Mouse (Mus musculus): Measurements from ENCODE around the gene Serpinb11.

Serpinb11 gene

DNA sequence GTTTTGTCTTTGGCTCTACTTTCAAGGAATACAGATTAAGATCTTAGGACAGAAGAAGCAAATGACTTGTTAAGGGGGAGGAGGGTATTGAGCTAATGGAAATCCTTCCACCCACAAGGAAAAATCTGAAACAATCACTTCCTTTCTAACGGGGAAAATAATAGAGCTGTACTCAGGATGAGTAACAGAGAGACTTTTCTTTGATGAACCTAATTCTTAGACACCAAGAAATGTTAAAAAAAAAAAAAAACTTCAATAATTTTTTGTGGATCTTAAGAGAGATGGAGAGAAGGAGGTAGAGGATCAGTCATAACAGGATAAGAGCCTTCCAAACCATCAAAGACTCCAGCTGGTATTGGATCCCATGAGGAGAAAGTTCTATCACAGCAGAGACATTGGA lies at the start of gene Serpinb11:
TSS of gene Serpinb11 (plus strand) at position 301 of the 400 bp plus-strand sequence.
- DNase-seq (ENCODE audit: low read depth, low spot score): no peak

GRCm38 (mm10) chr1:107345979-107346378 lies 15.0 kb upstream of the Serpinb11 start:
- no peak for DNase-seq (ENCODE audit: low read depth, low spot score)

DNA sequence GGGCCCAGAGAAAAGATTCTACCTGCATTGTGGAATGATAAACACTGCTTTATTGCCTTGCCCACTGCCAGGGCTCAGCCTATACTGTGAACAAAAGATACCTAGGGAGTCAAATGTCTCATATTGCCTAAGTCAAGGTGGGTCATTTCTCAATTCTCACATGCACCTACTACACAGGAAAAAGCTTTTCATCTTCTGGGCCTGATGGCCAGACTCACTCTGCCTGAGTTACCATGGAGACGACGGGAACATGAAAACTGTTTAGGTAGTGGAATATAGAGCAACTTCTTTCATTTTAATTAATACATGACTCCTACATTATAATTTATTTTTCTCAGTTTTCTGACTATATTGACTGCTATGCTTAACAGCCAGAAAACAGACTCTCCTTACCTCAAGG lies 14.2 kb upstream of the Serpinb11 start:
- DNase-seq (ENCODE audit: low read depth, low spot score): no peak

- DNase-seq (ENCODE audit: low read depth, low spot score): no peak
Measured at GRCm38 (mm10) chr1:107350392-107350791, 10.6 kb upstream of the Serpinb11 start.

GRCm38 (mm10) chr1:107351115-107351514 lies 9.9 kb upstream of the Serpinb11 start:
- DNase-seq (ENCODE audit: low read depth, low spot score): no peak

DNA sequence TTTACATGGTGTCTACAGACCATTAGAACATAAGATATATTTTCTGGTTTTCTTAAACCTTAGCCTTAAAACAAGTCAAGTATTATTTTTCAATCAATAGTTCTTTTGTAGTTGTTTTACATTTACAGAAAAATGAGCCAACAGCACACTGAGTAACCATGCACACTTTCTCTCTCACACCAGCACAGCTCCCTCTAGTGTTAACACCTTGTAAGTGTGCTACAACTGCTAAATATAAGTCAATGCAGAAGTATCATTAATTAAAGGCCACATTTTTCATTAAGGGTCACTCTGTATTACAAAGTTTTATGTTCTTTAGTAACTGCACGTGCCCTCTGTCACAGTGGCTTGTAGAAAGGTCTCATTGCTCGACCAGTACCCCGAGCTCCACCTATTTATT lies 8.0 kb upstream of the Serpinb11 start:
- no peak for DNase-seq (ENCODE audit: low read depth, low spot score)

- no peak for DNase-seq (ENCODE audit: low read depth, low spot score)
Measured at GRCm38 (mm10) chr1:107365973-107366372, 5.0 kb downstream of the Serpinb11 start.

DNA sequence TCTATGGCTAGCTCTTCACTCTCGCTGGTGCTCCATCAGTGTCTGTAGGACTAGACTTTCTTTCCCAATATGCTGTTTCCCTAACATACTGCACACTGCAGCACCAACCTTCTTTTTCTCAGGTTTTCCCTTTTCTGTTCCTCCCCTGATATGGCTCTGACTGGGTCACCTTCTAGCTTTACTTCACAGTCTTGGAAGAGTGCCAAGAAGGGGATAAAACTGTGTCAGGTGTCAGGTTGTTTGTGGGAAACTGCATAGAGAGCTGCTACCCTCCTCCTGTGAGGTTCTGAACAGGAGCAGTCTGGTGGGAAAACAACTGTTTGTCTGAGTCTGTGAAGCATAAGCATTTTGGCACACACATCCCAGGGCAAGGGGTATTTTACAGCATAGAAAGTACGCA lies 7.9 kb downstream of the Serpinb11 start:
- no peak for DNase-seq (ENCODE audit: low read depth, low spot score)

DNA sequence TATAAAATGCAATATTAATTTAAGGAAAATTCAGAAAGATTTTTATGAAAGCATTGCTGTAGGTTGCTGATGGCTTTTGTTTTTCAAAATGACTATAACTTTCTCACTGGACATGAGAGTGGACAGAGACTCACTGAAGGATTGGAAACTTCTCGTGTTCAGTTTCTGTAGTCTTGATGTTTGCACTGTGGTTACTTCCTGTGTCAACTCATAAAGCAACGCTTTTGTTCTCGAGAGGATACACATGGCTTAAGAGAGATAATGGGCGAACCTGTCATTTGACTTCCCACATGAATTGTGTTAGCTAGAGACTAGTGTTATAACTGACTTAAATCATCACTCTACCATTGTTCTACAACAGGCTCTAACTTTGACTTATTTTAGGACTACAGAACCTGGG lies 16.0 kb downstream of the Serpinb11 start:
- no peak for DNase-seq (ENCODE audit: low read depth, low spot score)

- DNase-seq (ENCODE audit: low read depth, low spot score): no peak
Measured at GRCm38 (mm10) chr1:107378368-107378767, 17.4 kb downstream of the Serpinb11 start.

DNA sequence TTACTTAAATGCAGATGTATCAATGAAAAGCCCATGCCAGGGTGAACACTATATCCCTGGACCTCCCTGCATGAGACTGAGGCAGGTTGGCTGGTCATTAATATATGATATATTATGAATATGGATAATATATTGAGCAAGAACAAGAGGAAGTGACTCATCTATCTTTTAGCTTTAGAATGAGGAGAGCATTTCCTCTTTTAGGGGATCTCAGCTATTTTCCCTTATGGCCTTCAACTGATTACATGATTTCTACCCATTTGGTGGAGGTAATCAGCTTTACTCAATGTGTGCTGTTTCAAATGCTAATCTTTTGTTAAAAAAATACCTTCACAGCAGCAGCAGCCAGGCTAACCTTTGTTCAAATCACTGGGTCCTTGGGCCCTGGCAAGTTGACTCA lies 20.5 kb downstream of the Serpinb11 start:
- no peak for DNase-seq (ENCODE audit: low read depth, low spot score)

DNA sequence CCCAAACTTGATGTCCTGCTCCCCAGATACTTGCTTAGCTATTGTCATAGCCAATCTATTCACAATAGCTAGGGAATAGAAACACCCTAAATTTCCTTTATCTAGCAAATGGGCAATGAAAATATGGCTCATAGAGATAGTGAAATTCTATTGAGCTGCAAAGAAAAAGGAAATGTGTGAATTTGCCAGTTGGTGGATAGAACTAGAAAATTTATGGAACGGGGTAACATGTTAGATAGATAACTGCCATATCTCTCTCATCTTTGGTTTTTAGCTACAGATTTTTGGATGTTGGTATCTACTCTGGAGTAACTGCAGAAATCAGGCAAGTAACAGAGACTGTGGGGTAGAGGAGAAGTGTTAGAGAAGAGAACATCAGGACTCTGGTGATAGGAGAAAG lies 21.4 kb downstream of the Serpinb11 start:
- DNase-seq (ENCODE audit: low read depth, low spot score): no peak

GRCm38 (mm10) chr1:107384532-107384931 lies 23.5 kb downstream of the Serpinb11 start:
- no peak for DNase-seq (ENCODE audit: low read depth, low spot score)

- no peak for DNase-seq (ENCODE audit: low read depth, low spot score)
Measured at GRCm38 (mm10) chr1:107389753-107390152, 28.8 kb downstream of the Serpinb11 start.

DNA sequence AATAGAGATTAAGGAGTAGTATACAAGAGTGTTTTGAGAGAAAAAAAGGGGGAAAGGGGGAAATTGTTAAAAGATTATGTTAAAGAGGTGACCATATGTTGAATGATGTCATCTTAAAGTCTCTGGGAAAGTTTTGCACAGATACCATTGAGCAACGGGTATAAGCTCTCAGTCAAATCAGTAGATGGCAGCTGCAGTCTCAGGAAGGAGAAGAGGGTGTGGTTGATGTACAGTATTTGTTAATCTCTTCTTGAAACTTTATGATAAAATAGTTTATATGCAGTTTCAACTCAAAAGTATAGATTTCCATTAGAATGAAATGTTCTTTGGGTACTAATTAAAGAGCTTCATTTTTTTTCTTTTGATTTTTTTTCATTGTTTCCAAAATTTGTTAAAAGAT lies 36.5 kb downstream of the Serpinb11 start:
- no peak for DNase-seq (ENCODE audit: low read depth, low spot score)

DNA sequence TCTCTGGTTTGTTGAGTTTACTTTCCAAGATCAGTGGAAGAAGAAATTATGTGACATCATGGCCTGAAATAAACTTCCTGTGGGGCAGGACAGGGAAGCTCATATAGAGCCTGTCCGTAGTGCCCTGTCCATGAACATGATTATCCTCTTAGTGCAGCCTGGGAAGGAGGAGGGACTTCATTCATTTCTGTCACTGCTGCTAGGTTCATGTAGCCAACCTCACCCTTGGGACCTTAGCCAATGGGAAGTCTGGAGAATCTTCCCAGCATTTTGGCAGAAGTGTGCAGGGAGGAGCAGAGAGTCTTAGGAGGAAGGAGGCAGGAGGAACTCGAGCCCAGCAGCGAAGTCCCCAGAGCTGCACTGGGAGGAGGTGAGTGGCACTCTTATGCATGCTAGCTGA lies 38.4 kb downstream of the Serpinb11 start, which contains the start of gene Serpinb7:
TSS of gene Serpinb7 (plus strand) at position 301 of the 400 bp plus-strand sequence.
- DNase-seq (ENCODE audit: low read depth, low spot score): no peak

- no peak for DNase-seq (ENCODE audit: low read depth, low spot score)
Measured at GRCm38 (mm10) chr1:107402082-107402481, 41.1 kb downstream of the Serpinb11 start.

GRCm38 (mm10) chr1:107414650-107415049 lies 53.7 kb downstream of the Serpinb11 start:
- DNase-seq (ENCODE audit: low read depth, low spot score): no peak

DNA sequence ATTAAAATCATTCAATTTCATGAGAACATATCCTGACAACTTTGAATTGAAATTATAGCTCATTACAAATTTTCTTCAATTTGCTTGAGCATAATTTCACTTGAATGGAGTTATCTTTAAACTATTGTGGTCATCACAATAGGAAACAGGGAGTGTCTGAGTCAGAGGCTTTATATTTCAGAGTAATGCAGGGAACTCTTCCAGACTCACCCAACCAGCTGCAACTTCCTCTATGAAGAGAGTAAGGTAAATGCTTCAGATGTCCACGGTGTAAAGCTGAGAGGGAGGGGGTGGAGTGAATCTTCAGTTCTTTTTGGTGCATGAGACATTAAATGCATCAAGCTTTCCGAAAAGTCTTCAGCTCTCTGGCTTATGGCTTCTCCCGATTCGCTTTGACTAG lies 61.5 kb downstream of the Serpinb11 start:
- DNase-seq (ENCODE audit: low read depth, low spot score): no peak
